Mouse (Mus musculus) right cerebral cortex, postnatal 25 days (tissue): Measurements from ENCODE around the gene Slc7a3.
"Not testable (repeated sequence)": the region's sequence is repeated elsewhere in the genome, so short reads cannot be mapped to it uniquely, and the experiment has no call there.

Experiments used
- DNase-seq: peaks from one replicate; pipeline ENCODE4 v3.0.0; 2022

Gene Slc7a3

DNA sequence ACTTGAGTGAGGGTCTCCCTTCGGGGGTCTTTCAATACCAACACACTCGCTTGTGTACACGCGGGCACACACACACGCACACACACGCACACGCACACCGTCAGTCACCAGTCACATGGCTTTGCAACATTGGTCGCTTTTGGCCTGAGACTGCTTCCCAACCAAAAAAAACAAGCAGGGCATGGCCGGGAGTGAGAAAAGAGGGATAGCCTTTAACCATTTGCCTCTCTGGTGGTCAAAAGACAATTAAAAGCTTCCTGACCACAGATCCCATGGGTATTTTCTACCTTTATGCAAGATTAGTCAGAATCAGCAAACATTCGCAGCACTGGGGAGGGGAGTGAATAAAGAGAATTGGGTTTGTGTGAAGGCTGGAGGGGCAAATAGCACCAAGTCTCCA lies at the start of gene Slc7a3:
Gene Slc7a3 (minus strand): TSS at position 101 of the 400 bp plus-strand sequence.
- DNase-seq, result no peak

DNA sequence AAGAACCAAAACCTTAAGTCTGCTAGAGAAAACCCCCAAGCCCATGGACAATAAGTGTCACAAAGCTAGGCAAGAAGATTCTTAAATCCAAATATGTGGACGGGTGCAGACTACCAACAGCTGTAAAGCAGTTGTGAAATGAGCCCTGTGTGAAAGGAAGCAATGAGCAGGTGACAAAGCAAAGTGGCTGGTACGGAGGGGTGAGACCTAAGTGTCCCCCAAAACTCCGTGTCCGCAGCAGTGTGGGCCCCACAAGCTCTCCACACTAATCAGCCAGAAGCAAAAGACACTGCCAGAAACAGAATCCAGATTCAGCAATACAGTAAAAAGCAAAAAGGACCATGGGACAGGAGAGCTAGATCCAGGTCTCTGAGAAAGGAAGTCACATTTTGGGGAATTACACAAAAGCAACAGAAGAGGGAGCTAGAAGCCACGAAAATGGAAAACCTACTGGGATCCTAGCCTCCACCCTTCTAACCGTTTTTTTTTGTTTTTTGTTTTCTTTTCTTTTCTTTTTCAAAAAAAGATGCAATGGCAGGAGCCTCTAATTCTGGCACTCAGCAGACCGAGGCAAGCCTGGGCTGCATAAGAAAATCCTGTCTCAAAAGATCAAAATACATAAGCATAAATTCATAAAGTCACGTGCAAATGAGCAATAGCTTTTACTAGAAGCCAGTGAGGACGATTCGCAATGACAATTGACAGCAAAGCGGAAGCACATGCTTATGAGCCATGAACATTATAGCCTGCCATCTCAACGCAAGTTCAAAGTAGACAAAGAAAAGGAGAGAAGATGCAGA lies 46.4 kb upstream of the Slc7a3 start:
- DNase-seq, result peak; percentile 4

GRCm38 (mm10) chrX:101131001-101131400 lies 45.2 kb upstream of the Slc7a3 start:
- DNase-seq, result peak; percentile 28

GRCm38 (mm10) chrX:101128559-101128958 lies 42.7 kb upstream of the Slc7a3 start:
- no peak for DNase-seq

DNA sequence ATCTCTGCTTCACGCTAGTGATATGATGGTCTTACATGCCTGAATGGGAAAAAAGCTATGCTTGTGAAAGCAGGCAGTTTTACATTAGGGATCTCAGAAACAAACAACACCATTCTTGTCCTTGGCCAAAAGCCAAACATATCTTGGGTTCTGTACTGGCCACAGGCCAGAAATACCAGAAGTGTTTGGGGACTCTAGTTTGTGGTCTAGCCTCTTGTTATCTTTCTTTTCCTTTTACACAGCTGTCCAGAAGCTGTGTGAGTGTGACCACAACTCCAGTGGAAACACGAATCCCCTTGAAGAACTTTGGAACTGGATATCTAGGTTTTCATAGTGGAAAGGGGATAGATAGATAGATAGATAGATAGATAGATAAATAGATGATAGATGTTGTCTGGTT lies 41.2 kb upstream of the Slc7a3 start:
- no peak for DNase-seq

GRCm38 (mm10) chrX:101126474-101126955 lies 40.7 kb upstream of the Slc7a3 start:
- DNase-seq, result no peak

- no peak for DNase-seq
Observed at GRCm38 (mm10) chrX:101120546-101120945, 34.7 kb upstream of the Slc7a3 start.

DNA sequence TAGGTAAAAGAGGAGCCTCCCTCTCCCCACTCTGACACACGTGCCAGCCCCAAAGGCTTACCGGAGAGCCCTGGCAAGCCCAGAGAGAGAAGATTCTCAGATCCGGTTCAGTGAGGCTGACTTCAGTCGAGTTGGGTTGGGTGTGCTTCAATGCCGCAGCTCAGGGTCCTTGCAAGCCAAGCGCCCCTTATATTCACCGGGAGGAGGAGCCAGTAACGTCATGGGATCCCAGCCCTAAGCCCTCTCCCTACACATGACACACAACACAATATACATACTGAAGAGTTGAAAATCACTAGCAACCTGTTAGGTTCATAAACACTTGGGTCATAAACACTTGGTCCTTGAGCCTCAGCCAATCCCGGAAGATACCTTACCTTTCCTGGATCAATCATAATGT lies 609 bp downstream of the Slc7a3 start:
- DNase-seq, result not testable (repeated sequence)

GRCm38 (mm10) chrX:101084192-101084591 lies 1.6 kb downstream of the Slc7a3 start:
- DNase-seq, result no peak

DNA sequence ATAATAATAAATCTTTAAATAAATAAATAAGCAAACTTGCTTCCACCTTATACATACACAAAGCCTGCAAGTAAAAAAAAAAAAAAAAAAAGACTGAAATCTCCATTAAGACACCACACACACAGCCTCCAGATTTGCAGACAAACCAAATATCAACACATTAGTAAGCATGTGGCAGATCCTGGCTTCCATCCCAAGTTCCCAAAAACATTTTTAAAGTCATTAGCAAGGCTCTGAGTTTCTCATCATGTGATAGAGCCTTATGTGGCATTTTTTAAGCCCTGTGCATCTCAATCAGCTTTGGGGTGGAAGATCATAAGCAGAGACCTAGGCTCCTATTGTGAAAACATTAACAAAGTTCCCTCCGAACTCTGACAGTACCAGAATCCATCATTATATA lies 20.6 kb downstream of the Slc7a3 start:
- DNase-seq, result no peak

DNA sequence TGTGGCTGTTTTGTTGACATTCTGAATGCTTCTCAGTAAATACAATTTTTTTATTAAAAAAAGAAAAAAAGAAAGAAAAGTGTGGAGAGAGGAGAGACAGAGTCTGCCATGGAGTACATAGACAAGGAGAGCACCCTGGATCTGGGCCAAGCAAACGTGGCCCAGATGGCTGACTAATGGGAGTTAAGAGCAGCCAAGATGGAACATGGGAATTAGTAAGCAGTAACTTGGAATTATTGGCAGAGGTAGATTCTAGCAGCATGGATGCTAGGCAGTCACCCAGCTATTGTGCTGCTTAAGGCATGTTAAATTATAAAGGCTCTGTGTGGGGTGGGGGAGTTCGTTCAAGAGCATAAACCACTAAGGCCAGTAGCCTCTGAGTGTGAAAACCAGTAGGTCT lies 22.3 kb downstream of the Slc7a3 start:
- DNase-seq, result no peak

GRCm38 (mm10) chrX:101059541-101059940 lies 26.3 kb downstream of the Slc7a3 start, which contains the start of gene Tex11:
TSS of gene Tex11 (minus strand) at chrX:101059667.
- DNase-seq, result no peak
